Mouse (Mus musculus) layer of hippocampus, adult 18-20 months (tissue): ENCODE results near the gene Hpcal1. TPM values are rescaled to one million over a fixed set of nuclear protein-coding genes. Genes with fewer than 3 reads are reported as not detected.

Experiments
- DNase-seq, 2 experiments: peaks; one replicate each; pipeline ENCODE4 v3.0.0; 2022; ENCODE audit warnings: low spot score in 2 of 2
- long read RNA-seq: library from polyadenylated mRNA; stranded (forward); transcript quantifications from one replicate; pipeline ENCODE4 v2.0.0, GENCODE M21; 2021
- total RNA-seq, 2 experiments: library from RNA; stranded (reverse); gene quantifications; 2 replicates each; pipeline ENCODE4 v1.2.3; 2021

Hpcal1 gene
- 10 to 100 TPM; 68.1 to 78.0 TPM for total RNA-seq
- long read RNA-seq, transcript Hpcal1-201 (4 exons, 1,526 nt): major isoform, 38 of 48 reads
- long read RNA-seq, partial matches to known transcripts: 1 of 48 reads
- long read RNA-seq, other reads (novel, unspliced or antisense): 8 of 48 reads

DNA sequence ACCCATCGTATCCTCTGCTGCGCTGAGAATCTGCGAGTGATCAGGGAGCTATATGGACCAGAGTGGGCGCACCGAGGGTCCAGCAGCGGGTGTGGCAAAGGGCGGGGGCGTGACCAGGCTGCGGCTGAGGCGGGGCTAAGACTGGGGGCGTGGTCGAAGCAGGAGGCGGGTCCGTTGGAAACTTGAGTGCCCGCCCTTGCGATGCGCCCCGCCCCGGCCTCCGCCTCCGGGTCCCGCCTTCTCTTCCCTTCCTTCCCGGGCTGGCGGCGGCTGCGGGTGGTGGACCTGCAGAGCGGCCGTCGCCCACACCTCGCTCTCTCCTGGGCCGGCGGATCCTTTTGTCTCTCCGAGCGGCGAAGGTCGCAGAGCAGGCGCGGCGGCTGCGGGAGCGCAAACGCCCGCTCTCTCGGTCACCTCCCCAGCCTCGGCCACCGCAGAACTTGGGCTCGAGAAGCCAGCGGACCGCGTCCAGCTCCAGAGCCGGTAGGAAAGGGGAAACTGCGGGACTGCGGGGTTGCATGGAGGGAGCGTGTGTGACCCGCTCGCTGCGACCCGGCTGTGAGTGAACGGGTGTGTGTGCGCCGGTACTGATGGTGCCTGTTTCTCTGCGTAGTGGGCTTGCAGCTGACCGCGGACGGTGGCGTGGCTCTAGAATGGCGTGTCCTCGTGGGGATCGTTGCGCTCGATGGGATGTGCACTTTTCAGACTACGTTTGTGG is at the start of gene Hpcal1:
Gene Hpcal1, plus strand, starts transcription at position 293 of the 718 bp plus-strand sequence.
- peak; percentile 83 to 91 for DNase-seq

DNA sequence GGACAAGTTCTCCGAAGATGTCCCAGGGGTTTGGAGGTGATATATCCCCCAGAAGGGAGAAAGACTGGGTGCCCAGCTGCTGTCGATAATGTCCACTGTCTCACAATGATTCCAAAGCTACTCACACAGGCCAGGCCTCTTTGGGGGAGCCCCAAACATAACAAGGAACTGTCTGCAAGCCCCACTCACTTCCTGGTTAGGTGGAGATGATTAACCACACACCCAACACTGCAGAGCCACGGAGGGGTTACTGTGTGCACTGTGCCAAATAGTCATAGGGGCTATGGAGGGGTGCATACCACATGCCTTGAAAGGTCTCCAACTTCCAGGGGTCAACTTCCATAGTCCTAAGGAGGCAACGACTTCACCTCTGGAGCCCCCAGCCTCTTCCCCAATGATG is 49.4 kb upstream of the Hpcal1 start:
- no peak for DNase-seq

DNA sequence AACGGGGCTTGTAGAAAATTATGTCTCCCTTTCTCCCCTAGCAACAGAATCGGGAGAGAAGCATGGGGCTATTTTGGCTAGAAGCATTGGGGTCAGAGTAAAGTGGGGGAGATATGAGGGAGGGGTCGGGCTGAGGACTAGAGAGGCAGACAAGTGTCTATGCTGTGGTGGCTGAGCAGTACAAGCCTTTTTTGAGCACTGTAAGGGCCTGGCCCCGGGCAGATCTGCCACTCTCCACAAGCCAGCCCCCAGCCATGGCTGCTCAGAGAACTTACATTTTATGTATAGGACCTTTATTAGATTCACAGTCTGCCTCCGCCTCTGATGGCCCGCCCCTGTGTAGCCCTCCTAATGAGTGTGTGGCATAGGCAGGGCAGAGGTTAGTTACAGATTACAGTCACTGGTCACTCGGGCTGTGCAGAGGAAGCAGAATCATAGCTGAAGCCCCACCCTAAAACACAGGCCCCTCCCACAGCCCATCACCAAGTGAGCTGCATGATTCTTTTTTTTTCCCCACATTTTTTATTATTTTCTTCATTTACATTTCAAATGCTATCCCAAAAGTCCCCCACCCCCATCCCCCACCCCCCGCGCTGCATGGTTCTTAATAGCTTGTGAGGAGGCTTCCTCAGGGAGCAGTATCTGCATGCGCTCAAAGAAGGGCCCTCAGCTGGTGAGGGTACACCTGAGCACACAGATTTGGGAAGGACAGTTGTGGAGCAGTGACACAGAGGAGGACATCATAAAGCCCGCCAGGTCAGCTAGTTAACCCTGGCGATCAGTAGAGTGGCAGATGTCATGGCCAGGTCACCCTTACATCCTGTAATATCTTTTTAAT is 46.1 kb upstream of the Hpcal1 start:
- DNase-seq: no peak

DNA sequence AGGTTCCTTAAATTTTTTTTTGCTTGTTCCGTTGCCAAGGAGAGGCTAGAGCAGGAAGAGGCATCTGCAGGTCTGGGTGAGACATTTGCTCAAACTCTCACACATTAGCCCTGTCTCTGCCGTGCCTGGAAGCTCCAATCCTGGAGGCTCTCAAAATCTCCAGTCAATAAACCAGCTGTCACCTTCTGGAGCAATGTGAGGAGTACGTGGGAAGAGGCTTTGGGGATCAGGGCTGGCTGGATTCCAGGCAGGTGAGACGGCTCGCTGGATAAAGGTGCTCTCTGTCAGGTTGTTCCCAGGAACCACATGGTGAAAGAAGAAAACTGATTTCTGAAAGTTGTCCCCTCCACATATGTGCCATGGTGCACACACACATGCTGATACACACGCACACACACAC is 44.2 kb upstream of the Hpcal1 start:
- DNase-seq: no peak

DNA sequence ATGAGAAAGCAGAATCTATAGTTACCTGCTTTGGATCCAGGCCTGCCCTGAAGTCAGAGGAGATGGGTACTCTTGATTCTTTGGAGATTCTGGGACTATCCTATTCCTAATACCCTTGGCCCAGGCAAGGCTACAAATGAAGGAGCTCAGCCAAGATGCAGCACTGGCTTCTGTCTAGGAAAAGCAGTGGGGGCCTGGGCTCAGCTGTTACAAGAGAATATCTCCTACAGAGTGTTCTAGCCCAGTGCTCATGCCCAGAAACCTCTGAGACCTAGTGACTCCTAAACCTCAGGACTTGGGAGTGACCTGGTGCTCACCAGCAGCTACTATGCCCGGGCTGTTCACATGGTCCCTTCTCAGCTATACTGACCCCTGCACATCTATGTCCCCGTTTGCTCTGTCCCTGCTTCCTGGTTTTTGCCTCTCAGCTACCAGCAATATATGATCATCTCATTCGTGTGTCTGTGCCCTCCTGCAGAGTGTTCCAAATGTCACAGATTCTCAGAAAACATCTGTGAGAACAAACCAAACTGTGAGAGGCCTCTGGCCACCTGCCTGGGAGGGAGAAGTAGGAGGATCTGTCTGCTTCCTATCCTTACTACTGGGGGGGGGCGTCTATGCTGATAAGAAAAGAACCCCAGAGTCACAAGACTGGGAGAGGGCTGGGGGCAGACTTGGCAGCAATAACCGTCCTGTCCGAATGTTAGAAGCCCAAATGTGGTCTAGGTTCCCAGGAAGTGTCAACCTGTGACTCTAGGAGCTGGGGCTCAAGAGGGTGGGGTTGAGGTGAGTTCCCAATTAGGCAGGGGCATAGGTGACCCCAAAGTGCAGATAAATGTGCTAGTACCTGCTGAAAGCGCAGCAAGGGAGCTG is 39.2 kb upstream of the Hpcal1 start:
- DNase-seq: no peak

DNA sequence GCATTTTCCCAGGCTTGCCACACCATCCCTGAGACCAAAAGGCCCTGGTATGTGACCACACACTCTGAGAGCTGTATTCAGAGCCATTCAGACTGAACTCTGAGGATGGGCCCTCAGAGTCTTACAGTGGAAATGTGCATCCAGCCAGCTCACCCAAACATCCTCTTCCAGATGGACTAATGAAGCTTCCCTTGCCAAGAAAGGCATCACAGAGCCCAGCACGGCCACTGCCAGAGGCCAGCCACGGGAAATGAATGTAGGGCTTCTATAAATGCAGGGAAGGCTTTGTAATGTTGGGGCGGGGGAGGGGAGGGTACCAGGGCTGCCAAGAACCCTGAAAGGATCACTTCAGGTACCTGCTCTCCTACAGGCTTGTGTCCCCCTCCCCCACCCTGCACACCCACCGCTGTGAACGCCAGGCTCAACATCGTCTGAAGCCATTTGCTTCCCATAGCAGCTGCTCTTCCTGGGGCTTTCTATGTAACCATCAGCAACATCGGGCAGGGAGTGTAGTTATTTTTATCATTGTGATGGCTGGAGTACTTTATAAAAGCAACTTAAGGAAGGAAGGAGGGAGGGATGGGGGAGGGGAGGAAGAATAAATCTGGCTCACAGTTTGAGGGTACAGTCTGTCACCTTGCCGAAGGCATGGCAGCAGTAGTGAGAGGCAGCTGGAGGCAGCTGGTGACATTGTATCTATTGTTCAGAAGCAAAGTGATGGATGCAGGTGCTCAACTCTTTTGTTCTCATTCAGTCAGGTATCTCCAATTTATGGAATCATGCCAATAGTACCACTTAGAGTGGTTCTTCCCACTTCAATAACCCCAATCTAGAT is 38.2 kb upstream of the Hpcal1 start:
- no peak for DNase-seq

DNA sequence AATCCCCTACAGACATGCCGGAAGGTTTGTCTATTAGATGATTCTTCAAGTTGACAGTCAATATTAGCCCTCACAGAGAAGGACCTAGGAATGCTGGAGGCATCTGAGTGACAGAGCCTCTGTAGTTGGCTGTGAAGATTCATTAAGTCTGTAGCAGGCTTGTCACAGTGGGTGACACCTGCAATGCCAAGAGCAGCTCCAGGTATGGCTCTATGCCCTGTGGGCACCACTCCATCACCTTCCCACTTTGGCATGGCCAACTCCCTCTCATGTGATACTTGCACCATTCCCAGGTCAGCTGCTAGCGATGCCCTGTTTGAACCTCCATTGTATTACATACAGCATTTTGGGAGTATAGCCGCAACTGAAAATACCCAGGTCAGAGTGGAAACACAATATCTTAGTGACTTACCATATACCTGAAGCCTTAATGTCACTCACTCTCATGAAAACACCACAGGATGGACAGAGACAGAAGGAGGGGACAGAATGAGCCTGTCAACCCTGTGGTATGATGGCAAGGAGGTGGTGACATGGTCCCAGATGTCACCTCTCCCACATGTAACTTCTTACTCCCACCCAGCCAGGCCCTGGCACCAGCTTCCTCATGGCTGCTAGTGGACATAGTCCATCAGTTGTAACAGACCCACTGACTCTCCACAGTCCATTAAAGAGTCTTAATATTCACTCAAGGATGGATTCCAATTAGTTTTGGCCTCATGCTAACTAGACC is 37.4 kb upstream of the Hpcal1 start:
- DNase-seq: no peak

DNA sequence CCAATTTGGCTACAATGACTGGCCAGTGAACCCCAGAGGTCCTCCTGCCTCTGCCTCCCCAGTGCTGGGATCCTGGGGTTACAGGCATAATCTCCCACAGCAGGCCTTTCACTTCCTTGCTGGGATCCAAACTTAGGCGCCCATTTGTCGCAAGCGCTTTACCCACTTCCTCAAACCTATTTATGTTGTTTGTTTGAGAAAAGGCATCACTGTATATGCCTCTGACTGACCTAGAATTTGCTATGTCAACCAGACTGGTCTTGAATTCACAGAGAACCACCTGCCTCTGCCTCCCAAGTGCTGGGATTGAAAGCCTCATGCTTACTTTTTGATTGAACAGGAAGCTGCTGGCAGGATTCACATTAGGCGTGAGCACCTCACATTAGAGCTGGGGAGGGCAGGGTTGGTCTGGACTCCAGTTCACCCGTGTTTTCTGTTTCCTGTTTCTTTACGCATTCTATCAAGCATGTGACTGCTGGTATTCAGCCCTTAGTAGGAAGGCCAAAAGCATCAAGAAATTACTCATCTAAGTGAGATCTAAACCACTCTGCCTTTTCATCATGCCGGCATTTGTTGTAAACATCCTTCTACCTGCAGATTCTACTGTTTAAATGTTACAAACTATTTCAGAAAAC is 33.0 kb upstream of the Hpcal1 start:
- DNase-seq: no peak

DNA sequence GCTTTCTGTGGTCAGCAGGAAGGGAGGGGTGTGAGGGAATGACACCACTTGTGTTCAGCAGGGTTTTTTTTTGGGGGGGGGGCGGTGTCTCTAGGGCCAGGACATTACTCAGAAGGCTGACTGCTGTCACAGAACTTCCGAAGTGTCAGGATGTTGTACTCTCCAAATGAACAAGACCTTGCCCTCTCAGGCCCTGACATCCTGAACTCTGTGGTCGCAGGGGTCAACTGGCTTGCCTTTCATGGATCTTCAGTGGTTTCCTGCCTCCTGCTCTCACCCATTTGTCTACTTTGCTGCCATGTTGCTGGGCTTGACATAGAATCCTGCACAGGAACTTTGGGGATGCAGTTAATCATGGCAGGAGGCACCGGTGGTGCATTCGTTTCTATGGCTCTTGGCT is 32.1 kb upstream of the Hpcal1 start:
- DNase-seq: no peak

DNA sequence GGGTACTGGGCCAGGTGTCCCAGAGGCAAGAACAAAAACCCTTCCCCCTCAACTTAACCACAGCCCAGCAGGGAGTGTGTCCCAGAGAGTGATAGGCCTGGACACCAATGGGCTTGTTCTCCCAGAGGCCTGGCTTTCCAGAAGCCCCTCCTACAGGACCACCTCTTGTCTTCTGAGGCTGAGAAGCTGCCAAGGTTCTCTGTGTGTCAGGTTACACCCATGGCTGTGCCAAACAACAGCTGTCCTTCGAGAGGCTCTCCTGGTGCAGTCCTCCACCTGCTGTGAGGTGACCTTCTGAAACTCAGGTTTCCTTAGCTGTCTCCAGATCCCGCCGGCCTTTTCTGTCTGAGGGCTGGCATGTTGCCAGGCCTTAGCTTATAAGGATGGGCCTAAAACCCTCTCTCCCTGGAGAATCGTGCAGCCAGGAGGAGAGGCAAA is 29.2 kb upstream of the Hpcal1 start:
- no peak for DNase-seq

DNA sequence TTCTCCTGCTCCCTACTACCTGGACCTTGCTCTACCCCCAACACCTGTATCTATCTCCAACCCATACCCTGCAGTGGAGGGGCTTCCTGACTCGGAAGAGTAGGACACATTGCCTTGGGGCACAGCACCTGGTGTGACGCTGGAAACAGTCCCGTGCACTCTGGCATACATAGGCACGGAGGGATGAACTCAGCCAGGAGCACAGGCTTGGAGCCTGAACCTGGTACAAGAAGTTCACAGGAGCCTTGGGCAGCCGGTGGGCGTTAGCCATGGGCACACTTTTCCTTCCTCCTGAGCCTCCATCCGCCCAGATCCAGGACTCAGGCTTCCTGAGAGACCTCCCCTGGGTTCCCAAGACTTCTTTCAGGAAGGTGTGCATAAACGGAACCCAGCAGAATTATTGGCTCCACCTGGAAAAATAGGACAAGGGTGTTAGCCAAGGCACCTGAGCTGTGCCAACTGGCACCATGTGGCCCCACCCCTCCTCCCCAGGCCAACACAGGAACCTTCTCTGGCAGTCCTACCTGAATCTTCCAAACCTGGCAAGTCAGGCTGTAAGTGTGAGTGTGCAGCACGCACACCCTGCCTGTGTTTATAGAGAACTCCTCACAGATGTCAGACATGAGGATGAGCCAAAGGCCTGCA is 26.5 kb upstream of the Hpcal1 start:
- no peak for DNase-seq

DNA sequence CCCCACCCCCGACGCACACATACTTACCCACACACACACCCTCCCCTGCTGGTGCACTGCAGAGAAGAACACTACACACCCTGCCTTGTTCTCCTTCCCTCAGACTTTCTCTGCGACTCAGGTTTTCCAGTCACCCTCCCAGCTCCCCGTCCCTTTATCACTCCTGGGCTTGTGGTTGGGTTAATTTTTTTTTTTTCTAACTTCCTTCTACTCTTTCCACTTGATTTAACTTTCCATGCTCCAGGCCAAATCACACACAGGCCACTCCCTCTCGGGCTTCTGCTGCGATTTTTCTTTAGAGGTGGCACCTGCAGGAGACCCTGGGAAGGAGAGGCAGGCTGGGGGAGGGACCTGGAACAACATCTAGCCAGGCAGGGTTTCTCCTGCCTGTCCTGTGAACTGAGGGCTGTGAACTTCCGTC is 24.7 kb upstream of the Hpcal1 start:
- no peak for DNase-seq

DNA sequence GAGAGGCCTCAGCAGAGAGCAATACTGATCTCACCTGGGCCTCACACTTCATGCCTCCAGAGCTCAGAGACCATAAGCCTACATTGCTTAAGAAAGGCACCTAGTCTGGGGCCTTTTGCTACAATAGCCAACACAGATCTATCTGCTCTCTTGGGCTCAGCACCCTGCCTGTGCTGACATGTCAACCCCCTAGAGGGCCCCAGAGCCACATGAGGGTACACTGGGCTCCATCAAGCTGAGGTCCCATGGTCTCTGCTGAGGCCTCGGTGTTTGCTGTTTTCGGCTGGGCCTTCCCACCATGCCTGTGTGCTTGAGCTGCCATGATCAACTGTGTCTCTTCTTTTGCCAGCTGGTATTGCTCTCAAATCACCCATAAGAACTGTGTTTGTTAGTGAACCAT is 24.0 kb upstream of the Hpcal1 start:
- peak in 1 of 2 experiments; percentile 41 for DNase-seq

DNA sequence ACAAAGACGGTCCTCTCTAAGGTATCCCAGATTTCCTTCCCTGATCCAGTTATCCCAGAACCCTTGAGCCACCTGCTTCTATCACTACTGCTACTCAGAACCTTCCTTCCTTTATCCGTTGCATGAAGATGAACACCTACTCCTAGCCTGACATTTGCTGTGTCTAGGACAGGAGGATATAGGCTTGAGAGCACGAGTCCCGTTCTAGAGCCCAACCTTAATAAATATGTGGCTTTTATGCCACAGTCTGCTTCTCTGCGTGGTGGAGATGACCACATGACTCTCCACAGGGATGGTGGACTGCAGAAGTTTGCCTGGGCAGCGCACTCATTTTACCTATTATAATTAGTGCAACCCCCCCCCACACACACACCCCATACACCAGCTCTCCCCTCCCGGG is 16.9 kb upstream of the Hpcal1 start:
- DNase-seq: no peak

DNA sequence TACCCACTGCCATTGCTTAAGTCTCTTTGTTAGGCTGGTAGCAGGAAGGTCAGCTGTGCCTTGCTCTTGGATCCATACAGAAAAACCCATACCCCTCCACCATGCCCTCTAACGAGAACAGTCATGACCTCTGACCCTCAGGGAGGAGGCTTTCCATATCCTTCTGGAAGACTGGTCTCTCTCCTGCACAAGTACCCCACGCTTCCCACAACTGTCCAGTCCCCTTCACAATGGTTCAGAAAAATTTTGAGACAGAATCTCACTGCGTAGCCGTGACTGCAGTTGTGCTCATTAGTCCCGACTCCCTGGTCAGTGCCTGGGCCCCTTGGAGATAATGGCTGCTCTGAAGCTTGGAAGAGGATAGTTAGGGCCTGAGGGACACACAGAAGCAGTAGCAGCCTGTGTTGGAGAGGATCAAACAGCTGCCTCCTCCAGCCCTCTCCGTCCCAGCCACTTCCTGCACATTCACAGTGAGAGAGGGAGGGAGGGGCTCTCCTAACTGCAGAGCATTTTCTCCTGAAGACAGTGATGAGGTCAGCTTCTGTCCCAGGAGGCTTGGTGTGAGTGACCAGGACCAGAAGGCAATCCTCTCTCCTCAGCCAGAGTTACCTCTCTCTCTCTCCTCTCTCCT is 16.4 kb upstream of the Hpcal1 start:
- no peak for DNase-seq

DNA sequence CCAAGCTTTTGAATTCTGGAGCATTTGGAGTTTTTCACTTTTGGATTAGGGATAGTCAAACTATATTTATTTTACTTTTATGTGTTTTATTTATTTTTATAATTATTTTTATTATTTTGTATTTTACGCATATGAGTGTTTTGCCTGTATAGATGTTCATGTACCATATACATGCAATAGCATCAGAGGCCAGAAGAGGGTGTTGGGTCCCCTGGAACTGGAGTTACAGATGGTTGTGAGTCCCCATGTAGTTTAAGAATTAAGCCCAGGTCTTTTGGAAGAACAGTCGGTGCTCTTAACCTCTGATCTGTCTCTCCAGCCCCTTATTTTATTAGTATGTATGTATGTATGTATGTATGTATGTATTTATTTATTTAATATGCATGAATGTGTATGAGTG is 12.9 kb upstream of the Hpcal1 start:
- DNase-seq: no peak

DNA sequence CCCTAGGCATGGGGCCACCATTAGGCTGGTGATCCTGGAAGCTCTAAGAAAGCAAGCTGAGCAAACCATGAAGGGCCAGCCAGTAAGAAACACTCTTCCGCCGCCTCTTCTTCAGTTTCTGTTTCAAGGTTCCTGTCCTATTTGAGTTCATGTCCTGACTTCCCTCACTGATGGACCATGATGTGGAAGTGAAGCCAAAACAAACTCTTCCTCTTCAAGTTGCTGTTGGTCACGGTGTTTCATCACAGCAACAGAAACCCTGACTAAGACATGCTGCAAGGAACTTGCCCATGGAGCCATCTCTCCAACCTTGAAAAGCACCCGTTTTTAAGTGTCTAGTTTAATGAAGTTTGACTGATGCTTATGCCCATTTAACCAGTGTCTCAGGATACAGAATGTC is 11.1 kb upstream of the Hpcal1 start:
- DNase-seq: no peak

DNA sequence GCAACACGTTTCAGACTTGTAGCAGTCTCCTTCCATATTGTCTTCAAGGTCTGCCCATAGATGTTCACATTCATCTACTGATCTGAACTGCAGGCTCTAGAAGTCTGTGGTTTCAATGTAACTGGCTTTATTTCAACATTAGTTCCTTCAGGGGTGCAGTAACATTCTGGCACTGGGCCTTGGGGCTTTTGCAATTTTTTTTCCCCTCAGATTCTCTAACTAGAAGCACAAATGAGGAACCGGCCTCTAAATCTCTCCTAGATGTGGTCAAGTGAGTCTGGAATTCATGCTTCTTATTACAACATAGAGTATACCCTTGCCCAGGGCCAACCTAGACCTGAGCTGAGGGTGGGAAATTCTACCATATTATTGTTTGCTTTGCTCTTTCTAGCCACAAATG is 8.5 kb upstream of the Hpcal1 start:
- DNase-seq: no peak
